Mouse (Mus musculus): ENCODE measurements around the gene Ffar3.

The Ffar3 gene

GRCm38 (mm10) chr7:30844676-30845297 is 11.2 kb downstream of the Ffar3 start:
- DNase-seq (ENCODE audit: low read depth, low spot score) = peak; percentile 75

- DNase-seq (ENCODE audit: low read depth, low spot score) = no peak
Observed at GRCm38 (mm10) chr7:30842092-30842491, 13.9 kb downstream of the Ffar3 start.

DNA sequence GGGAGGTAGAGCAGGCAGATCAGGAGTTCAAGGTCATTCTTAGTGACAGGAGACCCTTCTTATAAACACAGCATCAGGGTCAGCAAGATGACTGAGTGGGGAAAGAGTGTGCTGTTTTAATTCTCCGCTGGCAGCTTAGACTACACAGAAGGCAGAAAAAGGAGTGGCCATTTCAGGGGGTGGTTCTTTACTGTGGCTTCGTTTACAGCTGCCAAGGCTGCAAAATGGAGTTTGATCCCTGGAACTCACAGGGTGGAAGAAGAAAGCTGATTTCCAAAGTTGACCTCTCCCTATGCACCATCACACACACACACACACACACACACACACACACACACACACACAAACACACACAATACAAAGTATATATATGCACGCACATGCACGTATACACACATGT is 14.6 kb downstream of the Ffar3 start:
- DNase-seq (ENCODE audit: low read depth, low spot score) = no peak

- DNase-seq (ENCODE audit: low read depth, low spot score) = no peak
Observed at GRCm38 (mm10) chr7:30840306-30840705, 15.7 kb downstream of the Ffar3 start.

- no peak for DNase-seq (ENCODE audit: low read depth, low spot score)
Observed at GRCm38 (mm10) chr7:30837277-30837676, 18.7 kb downstream of the Ffar3 start.

GRCm38 (mm10) chr7:30832684-30833083 is 23.3 kb downstream of the Ffar3 start:
- DNase-seq (ENCODE audit: low read depth, low spot score) = peak; percentile 35

- DNase-seq (ENCODE audit: low read depth, low spot score) = peak; percentile 67
Observed at GRCm38 (mm10) chr7:30832261-30832660, 23.7 kb downstream of the Ffar3 start.

- DNase-seq (ENCODE audit: low read depth, low spot score) = peak; percentile 86
Observed at GRCm38 (mm10) chr7:30829428-30829827, 26.6 kb downstream of the Ffar3 start.

DNA sequence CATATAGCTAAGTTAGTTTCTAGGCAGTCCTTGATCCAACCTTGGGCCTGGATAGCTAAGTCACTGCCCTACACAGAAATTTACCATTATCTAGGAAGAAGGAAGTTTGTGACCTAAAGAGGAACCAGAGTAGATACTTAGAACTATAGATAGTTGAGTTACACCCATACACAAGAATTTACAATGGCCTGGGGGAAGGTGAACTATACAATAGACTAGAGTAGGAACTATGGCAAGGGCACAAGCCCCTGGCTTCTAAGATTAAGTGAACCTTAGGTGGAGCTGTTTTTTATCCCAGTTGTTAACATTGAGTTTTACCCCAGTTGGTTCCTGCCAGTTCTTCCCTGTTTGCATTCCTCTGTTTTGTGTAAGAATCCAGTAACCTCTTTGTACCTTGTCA is 27.1 kb downstream of the Ffar3 start:
- peak; percentile 64 for DNase-seq (ENCODE audit: low read depth, low spot score)

GRCm38 (mm10) chr7:30826660-30827059 is 29.3 kb downstream of the Ffar3 start:
- no peak for DNase-seq (ENCODE audit: low read depth, low spot score)

DNA sequence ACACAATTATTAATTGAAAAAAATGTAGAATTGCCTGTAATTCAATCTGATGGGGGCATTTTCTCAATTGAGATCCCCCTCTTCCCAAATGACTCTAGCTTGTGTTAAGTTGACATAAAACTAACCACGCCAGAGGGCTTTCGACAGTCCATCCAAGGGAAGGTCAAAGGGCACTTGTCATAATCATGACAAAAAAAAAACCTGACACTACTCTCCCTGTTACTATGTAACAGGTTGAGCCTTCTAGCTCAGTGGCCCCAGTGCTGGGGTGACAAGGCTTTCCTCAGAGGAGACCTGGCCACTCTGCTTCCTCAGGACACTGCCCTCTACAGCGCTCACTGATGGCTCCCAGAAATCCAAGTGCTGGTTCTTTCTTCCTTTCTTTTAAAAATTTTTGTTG is 31.7 kb downstream of the Ffar3 start:
- DNase-seq (ENCODE audit: low read depth, low spot score) = no peak

GRCm38 (mm10) chr7:30823675-30824074 is 32.3 kb downstream of the Ffar3 start, which contains the start of gene Ffar2:
TSS of gene Ffar2 (minus strand) at chr7:30823775.
- DNase-seq (ENCODE audit: low read depth, low spot score) = no peak

GRCm38 (mm10) chr7:30821532-30821931 is 34.4 kb downstream of the Ffar3 start:
- DNase-seq (ENCODE audit: low read depth, low spot score) = no peak

DNA sequence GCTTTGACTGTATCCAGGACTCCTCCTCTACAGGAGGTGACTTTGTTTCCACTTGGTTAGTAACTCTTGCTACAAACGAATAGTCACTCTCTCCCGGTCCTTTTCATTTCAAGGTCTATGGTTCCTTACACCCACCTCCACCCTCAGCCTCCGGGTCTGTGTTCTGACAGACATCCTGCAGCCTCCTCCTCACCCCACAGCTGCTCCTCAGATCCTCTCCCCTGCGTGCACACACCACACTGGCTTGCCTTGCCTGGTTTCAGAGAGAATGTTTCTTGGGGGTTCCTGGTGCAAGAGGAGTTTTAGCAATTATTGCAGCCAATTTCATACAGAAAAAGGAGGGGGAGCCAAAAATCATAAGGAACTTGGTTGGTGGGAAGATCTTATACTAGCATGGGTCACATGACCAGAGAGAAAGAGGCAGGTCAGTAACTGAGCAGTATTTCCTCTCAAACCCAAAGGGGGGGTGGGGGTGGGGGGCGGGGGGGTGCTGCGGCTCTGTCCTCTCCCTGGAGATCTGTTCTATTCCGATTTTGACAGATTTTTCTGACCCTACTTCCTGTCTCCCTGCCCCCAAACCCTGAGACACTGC is 35.0 kb downstream of the Ffar3 start:
- no peak for DNase-seq (ENCODE audit: low read depth, low spot score)

- no peak for DNase-seq (ENCODE audit: low read depth, low spot score)
Observed at GRCm38 (mm10) chr7:30820131-30820530, 35.8 kb downstream of the Ffar3 start.

DNA sequence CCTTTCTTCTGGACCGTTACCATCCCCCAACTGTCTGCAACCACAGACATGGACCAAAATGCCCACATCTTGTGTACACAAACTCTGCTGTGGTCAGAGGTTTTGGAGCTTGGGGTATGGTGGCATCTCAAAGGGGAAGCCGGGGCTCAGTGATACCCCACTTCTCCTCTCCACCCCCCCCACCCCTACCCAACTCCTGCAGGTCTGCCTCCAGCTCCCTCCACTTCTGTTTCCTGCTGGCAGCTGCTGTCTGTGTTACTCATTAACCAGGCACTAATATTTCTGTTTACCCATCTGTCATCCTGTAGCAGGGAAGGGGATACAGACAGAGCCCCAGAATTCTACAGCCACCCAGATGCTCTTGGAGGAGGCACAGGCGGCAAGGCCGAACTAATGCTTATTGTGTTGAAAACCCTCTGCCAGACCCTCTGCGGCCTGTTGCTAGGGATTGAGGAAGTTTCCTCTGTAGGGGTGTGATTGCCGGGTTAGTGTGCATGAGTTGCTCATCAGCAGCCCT is 43.6 kb downstream of the Ffar3 start:
- DNase-seq (ENCODE audit: low read depth, low spot score) = no peak

DNA sequence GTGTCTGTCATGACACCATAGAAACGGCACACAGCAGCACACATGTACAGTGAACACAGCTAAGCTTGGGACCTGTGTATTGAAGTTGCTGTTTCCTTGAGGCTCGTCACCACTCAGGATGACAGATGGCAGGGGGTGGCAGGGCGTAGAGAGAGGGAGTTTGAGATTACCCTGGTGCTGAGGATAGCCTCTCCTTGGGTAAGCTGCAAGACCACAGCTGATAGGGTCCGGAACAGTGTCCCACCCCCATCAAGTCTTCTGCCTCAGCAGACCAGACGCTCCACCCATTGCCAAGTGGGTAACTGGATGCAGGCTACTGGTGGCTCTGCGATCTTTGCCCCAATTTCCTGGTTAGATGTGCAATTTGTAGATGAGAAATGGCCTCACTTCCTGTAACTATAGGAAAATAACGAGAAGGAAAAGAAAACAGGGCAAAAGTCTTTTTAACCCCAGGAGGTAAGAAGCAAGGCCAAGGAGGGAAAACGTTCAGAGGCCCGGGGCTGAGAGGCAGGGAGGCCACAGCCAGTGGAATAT is 44.2 kb downstream of the Ffar3 start:
- DNase-seq (ENCODE audit: low read depth, low spot score) = no peak

DNA sequence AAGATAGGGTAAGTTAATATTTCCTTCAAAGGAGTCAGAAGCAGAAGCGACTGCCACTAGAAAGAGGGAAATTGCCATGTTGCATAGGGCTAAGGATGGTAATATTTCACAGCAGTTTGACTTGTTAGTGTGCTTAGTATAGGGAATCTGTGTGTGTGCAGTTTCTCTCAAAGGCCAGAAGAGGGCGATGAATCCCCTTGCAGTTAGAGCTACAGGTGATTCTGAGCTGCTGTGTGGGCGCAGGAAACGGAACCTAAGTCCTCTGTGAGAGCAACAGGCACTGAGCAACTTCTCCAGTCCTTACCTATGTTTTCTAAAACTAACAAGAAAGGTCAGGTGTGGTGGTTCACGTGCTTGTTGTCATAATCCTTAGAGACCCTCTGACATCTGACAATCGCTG is 45.7 kb downstream of the Ffar3 start:
- DNase-seq (ENCODE audit: low read depth, low spot score) = peak; percentile 92

DNA sequence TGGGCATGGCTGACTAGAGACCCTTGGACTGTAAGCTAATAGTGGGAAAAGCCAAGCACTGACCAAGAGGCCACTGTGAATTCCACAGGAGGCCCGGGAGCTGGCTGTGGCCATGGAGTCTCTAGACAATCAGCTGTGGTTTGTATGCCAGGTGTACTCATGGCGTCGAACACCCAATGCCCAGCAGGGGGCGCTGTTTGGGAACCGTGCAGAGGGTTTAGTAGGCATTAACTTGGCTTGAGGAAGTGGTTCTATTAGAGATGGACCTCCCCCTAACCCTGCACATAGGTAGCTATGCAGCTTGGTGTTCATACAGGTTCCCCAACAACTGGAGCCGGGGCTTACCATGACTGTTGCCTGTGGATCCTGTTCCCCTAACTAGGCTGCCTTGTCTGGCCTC is 50.1 kb downstream of the Ffar3 start:
- DNase-seq (ENCODE audit: low read depth, low spot score) = peak; percentile 77

Measured in ES-CJ7 (cell line).